Mouse (Mus musculus) heart, embryonic 15.5 days (tissue): ENCODE results near the gene Pheta2. TPM values are rescaled to one million over a fixed set of nuclear protein-coding genes. Genes with fewer than 3 reads are reported as not detected.
A peak's percentile ranks its signal among the peaks of the same experiment; 100 is the strongest.

Experiments used
- ATAC-seq: fragments of 200-750 bp; cut with Nextera tagmentation; replicated peaks from 2 replicates; pipeline ENCODE4 v1.8.0; 2017; ENCODE audit warnings: low read depth, moderate TSS enrichment; ENCODE audit not compliant: insufficient number of reproducible peaks, insufficient read depth, low FRiP score
- H3K27ac ChIP-seq: fragments of 300-500 bp; sonication (generic); 2 replicates; pipeline ENCODE4 v1.5.1; 2015; ENCODE audit warnings: mild to moderate bottlenecking, inconsistent platforms
- H3K27me3 ChIP-seq: fragments of 300-500 bp; sonication (generic); 2 replicates; pipeline ENCODE4 v1.6.1; 2015; ENCODE audit warnings: inconsistent platforms
- H3K36me3 ChIP-seq: fragments of 300-500 bp; sonication (generic); 2 replicates; pipeline ENCODE4 v1.6.1; 2015; ENCODE audit warnings: mild to moderate bottlenecking, inconsistent platforms
- H3K4me1 ChIP-seq: fragments of 300-500 bp; sonication (generic); replicated peaks from 2 replicates; pipeline ENCODE4 v1.6.1; 2015; ENCODE audit warnings: inconsistent platforms
- H3K4me2 ChIP-seq: fragments of 300-500 bp; sonication (generic); 2 replicates; pipeline ENCODE4 v1.6.1; 2015; ENCODE audit warnings: inconsistent platforms, mild to moderate bottlenecking, moderate library complexity
- H3K4me3 ChIP-seq: fragments of 300-500 bp; sonication (generic); 2 replicates; pipeline ENCODE4 v1.5.1; 2015; ENCODE audit warnings: mild to moderate bottlenecking, inconsistent platforms
- H3K9ac ChIP-seq: fragments of 300-500 bp; sonication (generic); 2 replicates; pipeline ENCODE4 v1.6.1; 2015; ENCODE audit warnings: mild to moderate bottlenecking, inconsistent platforms
- H3K9me3 ChIP-seq: fragments of 300-500 bp; sonication (generic); replicated peaks from 2 replicates; pipeline ENCODE4 v1.6.1; 2016; ENCODE audit warnings: inconsistent platforms
- WGBS: fragments of 180-500 bp; shearing (Covaris S2); methylation state at CpG from one replicate; pipeline ENCODE4 v1.1.7; 2015; ENCODE audit warnings: mixed read lengths; 5-methylcytosine and 5-hydroxymethylcytosine counted together
- polyA plus RNA-seq: library from polyadenylated mRNA; unstranded; fragments of >200 nt; fragmentation: Nextera tagmentation; extraction: Ambion mirVana; gene quantifications from 2 replicates; pipeline ENCODE4 v1.2.1, GENCODE M21; 2015

Gene Pheta2
- 6.3 and 11.5 TPM in 2 replicates for polyA plus RNA-seq

GRCm38 (mm10) chr15:82338593-82339112 lies at the start of gene Pheta2, which contains the start of the genes Naga and Smdt1:
TSS of gene Pheta2 (plus strand) at chr15:82338942.
TSS of gene Naga (minus strand) at chr15:82338925.
TSS of gene Smdt1 (plus strand) at chr15:82338959.
- Histone ChIP-seq H3K9me3 (no peaks in the 10 kb centered on the region), H3K9ac (peak within 1 kb of the TSS; percentile 62), H3K27me3 (no peaks in the 10 kb centered on the region), H3K4me2 (peak within 1 kb of the TSS; percentile 74), H3K4me3 (peak within 1 kb of the TSS; percentile 65), H3K27ac (peak within 1 kb of the TSS; percentile 66), H3K4me1 (peaks cover 35% of the 10 kb centered on the region), H3K36me3 (peaks cover 26% of the 10 kb centered on the region; the same call in 1 of the 2 replicates)
- WGBS: under 1% methylated on average over 41 of the region's 41 CpGs
- peak; percentile 87 for ATAC-seq

- H3K9me3 ChIP-seq: no peaks in the 10 kb centered on the region
- WGBS: 76% methylated on average over 7 of the region's 7 CpGs
Observed at GRCm38 (mm10) chr15:82290252-82290651, 48.5 kb upstream of the Pheta2 start.

GRCm38 (mm10) chr15:82292851-82293250 lies 45.9 kb upstream of the Pheta2 start:
- no peaks in the 10 kb centered on the region for H3K36me3 ChIP-seq
- H3K27ac ChIP-seq: no peak overlapping the region
- 21% methylated on average over 5 of the region's 5 CpGs for WGBS
- H3K4me3 ChIP-seq: no peak overlapping the region
- no peaks in the 10 kb centered on the region for H3K9me3 ChIP-seq
- no peak overlapping the region for H3K9ac ChIP-seq
- peak; percentile 14; the same call in 1 of the 2 replicates for ATAC-seq
- H3K4me2 ChIP-seq: peak overlapping the region; percentile 49
- no peaks in the 10 kb centered on the region for H3K27me3 ChIP-seq
- peaks cover 14% of the 10 kb centered on the region for H3K4me1 ChIP-seq

More at GRCm38 (mm10) chr15:82290252-82290651, 48.5 kb upstream of the Pheta2 start:
- Histone ChIP-seq H3K27me3 (no peaks in the 10 kb centered on the region), H3K4me2 (no peak overlapping the region), H3K9ac (no peak overlapping the region), H3K27ac (no peak overlapping the region), H3K36me3 (no peaks in the 10 kb centered on the region), H3K4me1 (peaks cover 14% of the 10 kb centered on the region), H3K4me3 (no peak overlapping the region)
- no peak for ATAC-seq

GRCm38 (mm10) chr15:82293271-82293711 lies 45.5 kb upstream of the Pheta2 start:
- 0 out of 2 replicates have a peak, but pooled peaks have one; percentile 35 for ATAC-seq
- Histone ChIP-seq H3K9ac (no peak overlapping the region), H3K4me1 (peaks cover 14% of the 10 kb centered on the region), H3K4me3 (0 out of 2 replicates have a peak overlapping the region, but pooled peaks have one; percentile 7), H3K36me3 (no peaks in the 10 kb centered on the region), H3K9me3 (no peaks in the 10 kb centered on the region), H3K4me2 (peak overlapping the region; percentile 49), H3K27ac (no peak overlapping the region), H3K27me3 (no peaks in the 10 kb centered on the region)
- 11% methylated on average over 7 of the region's 7 CpGs for WGBS

- Histone ChIP-seq H3K4me3 (no peak overlapping the region), H3K36me3 (no peaks in the 10 kb centered on the region), H3K27ac (no peak overlapping the region), H3K4me2 (no peak overlapping the region), H3K27me3 (no peaks in the 10 kb centered on the region), H3K4me1 (peaks cover 18% of the 10 kb centered on the region), H3K9ac (no peak overlapping the region), H3K9me3 (no peaks in the 10 kb centered on the region)
- ATAC-seq: no peak
- WGBS: 46% methylated on average over 8 of the region's 8 CpGs
Observed at GRCm38 (mm10) chr15:82294059-82294458, 44.7 kb upstream of the Pheta2 start.

GRCm38 (mm10) chr15:82298764-82299561 lies 39.8 kb upstream of the Pheta2 start, which contains the start of gene Wbp2nl:
TSS of gene Wbp2nl (plus strand) at chr15:82298954.
- 49% methylated on average over 39 of the region's 39 CpGs for WGBS
- H3K9ac ChIP-seq: no peak within 1 kb of the TSS
- no peaks in the 10 kb centered on the region for H3K27me3 ChIP-seq
- H3K9me3 ChIP-seq: no peaks in the 10 kb centered on the region
- ATAC-seq: no peak
- H3K4me2 ChIP-seq: peak within 1 kb of the TSS; percentile 46
- peaks cover 8% of the 10 kb centered on the region; the same call in 1 of the 2 replicates for H3K4me1 ChIP-seq
- no peaks in the 10 kb centered on the region for H3K36me3 ChIP-seq
- peak within 1 kb of the TSS; percentile 14; the same call in 1 of the 2 replicates for H3K4me3 ChIP-seq
- no peak within 1 kb of the TSS for H3K27ac ChIP-seq

GRCm38 (mm10) chr15:82307107-82307506 lies 31.6 kb upstream of the Pheta2 start:
- ATAC-seq: no peak
- no peak overlapping the region for H3K4me2 ChIP-seq
- H3K36me3 ChIP-seq: no peaks in the 10 kb centered on the region
- no peaks in the 10 kb centered on the region for H3K9me3 ChIP-seq
- H3K4me1 ChIP-seq: no peaks in the 10 kb centered on the region
- H3K27ac ChIP-seq: no peak overlapping the region
- 77% methylated on average over 3 of the region's 3 CpGs for WGBS
- no peaks in the 10 kb centered on the region for H3K27me3 ChIP-seq
- no peak overlapping the region for H3K4me3 ChIP-seq
- no peak overlapping the region for H3K9ac ChIP-seq

GRCm38 (mm10) chr15:82308416-82308815 lies 30.3 kb upstream of the Pheta2 start:
- no peak overlapping the region for H3K9ac ChIP-seq
- no peaks in the 10 kb centered on the region for H3K9me3 ChIP-seq
- no peak overlapping the region for H3K4me2 ChIP-seq
- H3K27ac ChIP-seq: no peak overlapping the region
- no peaks in the 10 kb centered on the region for H3K27me3 ChIP-seq
- 76% methylated on average over 3 of the region's 3 CpGs for WGBS
- ATAC-seq: no peak
- no peak overlapping the region for H3K4me3 ChIP-seq
- H3K4me1 ChIP-seq: no peaks in the 10 kb centered on the region
- H3K36me3 ChIP-seq: no peaks in the 10 kb centered on the region

- WGBS: 81% methylated on average over 6 of the region's 6 CpGs
- no peaks in the 10 kb centered on the region for H3K36me3 ChIP-seq
- ATAC-seq: no peak
Observed at GRCm38 (mm10) chr15:82317839-82318238, 20.9 kb upstream of the Pheta2 start.

GRCm38 (mm10) chr15:82319613-82320012 lies 19.1 kb upstream of the Pheta2 start:
- no peak overlapping the region for H3K4me2 ChIP-seq
- no peaks in the 10 kb centered on the region for H3K36me3 ChIP-seq
- ATAC-seq: no peak
- H3K9me3 ChIP-seq: no peaks in the 10 kb centered on the region
- WGBS: 44% methylated on average over 1 of the region's 1 CpGs
- H3K9ac ChIP-seq: no peak overlapping the region
- no peak overlapping the region for H3K27ac ChIP-seq
- no peaks in the 10 kb centered on the region for H3K27me3 ChIP-seq
- no peak overlapping the region for H3K4me3 ChIP-seq
- no peaks in the 10 kb centered on the region for H3K4me1 ChIP-seq

More at GRCm38 (mm10) chr15:82317839-82318238, 20.9 kb upstream of the Pheta2 start:
- H3K9me3 ChIP-seq: no peaks in the 10 kb centered on the region
- no peak overlapping the region for H3K4me3 ChIP-seq
- no peak overlapping the region for H3K9ac ChIP-seq
- H3K27me3 ChIP-seq: no peaks in the 10 kb centered on the region
- H3K27ac ChIP-seq: no peak overlapping the region
- no peak overlapping the region for H3K4me2 ChIP-seq
- no peaks in the 10 kb centered on the region for H3K4me1 ChIP-seq

- Histone ChIP-seq H3K27me3 (no peaks in the 10 kb centered on the region), H3K4me1 (no peaks in the 10 kb centered on the region), H3K4me3 (no peak overlapping the region), H3K4me2 (no peak overlapping the region), H3K9me3 (no peaks in the 10 kb centered on the region), H3K9ac (no peak overlapping the region), H3K27ac (no peak overlapping the region), H3K36me3 (no peaks in the 10 kb centered on the region)
- ATAC-seq: no peak
- 78% methylated on average over 8 of the region's 8 CpGs for WGBS
Observed at GRCm38 (mm10) chr15:82322195-82322594, 16.5 kb upstream of the Pheta2 start.
